In genomic region chr4:102987325-102987724, GRCm38 (mm10) we compare ENCODE assay signal across 22 mouse cellular contexts. TPM values are rescaled to one million over a fixed set of nuclear protein-coding genes. Genes with fewer than 3 reads are reported as not detected.
A peak's percentile ranks its signal among the peaks of the same experiment; 100 is the strongest.
DNase-seq lines count a peak whose midpoint lies in the region; ATAC-seq and TF ChIP-seq lines count a peak whose summit lies in the region.
"Had no signal": no experiment of that assay in that cellular context is flagged by ENCODE, and none has a peak within 500 bp of the region (broad histone marks: within the 10 kb centered on the region; RNA-seq: fewer than 3 reads in every experiment).

No protein-coding gene starts in this region.

- ATAC-seq in embryonic facial prominence, embryonic 11.5 days (replicated peaks; ENCODE audit: insufficient number of reproducible peaks, low FRiP score, low TSS enrichment, low read depth): 0 out of 2 replicates have a peak, but pooled peaks have one; percentile 26
- ATAC-seq in intestine, embryonic 14.5 days (replicated peaks; ENCODE audit: low FRiP score, low TSS enrichment, low read depth): no peak
- ATAC-seq in intestine, embryonic 15.5 days: no peak
- peak; percentile 50; the same call in 1 of the 2 replicates for ATAC-seq in forebrain, embryonic 16.5 days
- ATAC-seq in midbrain, postnatal 0 days (ENCODE audit: low FRiP score): 0 out of 2 replicates have a peak, but pooled peaks have one; percentile 34
- ATAC-seq: intestine, postnatal 0 days had no signal

- H3K4me3 ChIP-seq in embryonic facial prominence, embryonic 11.5 days (ENCODE audit: low read depth, low read length): no peak overlapping the region
- H3K4me3 ChIP-seq in embryonic facial prominence, embryonic 10.5 days: no peak overlapping the region
- no peak overlapping the region for H3K4me3 ChIP-seq in intestine, embryonic 14.5 days (ENCODE audit: low read depth, low read length)
- H3K4me3 ChIP-seq in intestine, embryonic 15.5 days (replicated peaks): no peak overlapping the region
- H3K4me3 ChIP-seq in forebrain, embryonic 16.5 days (replicated peaks; ENCODE audit: low read length): no peak overlapping the region
- no peak overlapping the region for H3K4me3 ChIP-seq in midbrain, postnatal 0 days (ENCODE audit: low read depth, low read length)
- H3K4me3 ChIP-seq: embryonic facial prominence, embryonic 12.5 days; heart, embryonic 13.5 days had no signal

- no peak for TF ChIP-seq CTCF in midbrain, postnatal 0 days (IDR thresholded peaks at IDR 0.05)

- H3K9me3 ChIP-seq in embryonic facial prominence, embryonic 11.5 days (replicated peaks; ENCODE audit: control insufficient read depth, low read length): no peaks in the 10 kb centered on the region
- H3K9me3 ChIP-seq in embryonic facial prominence, embryonic 10.5 days: no peaks in the 10 kb centered on the region
- no peaks in the 10 kb centered on the region for H3K9me3 ChIP-seq in intestine, embryonic 14.5 days (ENCODE audit: control insufficient read depth, low read length)
- H3K9me3 ChIP-seq in intestine, embryonic 15.5 days: no peaks in the 10 kb centered on the region
- H3K9me3 ChIP-seq in forebrain, embryonic 16.5 days (ENCODE audit: control insufficient read depth, low read length): no peaks in the 10 kb centered on the region
- no peaks in the 10 kb centered on the region for H3K9me3 ChIP-seq in midbrain, postnatal 0 days (ENCODE audit: low read length)
- H3K9me3 ChIP-seq: embryonic facial prominence, embryonic 12.5 days; heart, embryonic 13.5 days had no signal

- no peak for DNase-seq in embryonic facial prominence, embryonic 11.5 days (ENCODE audit: low spot score)
- no peak for DNase-seq in embryonic facial prominence, embryonic 10.5 days (ENCODE audit: low spot score)
- peak; percentile 50 for DNase-seq in intestine, embryonic 14.5 days (ENCODE audit: low spot score)
- DNase-seq in midbrain, postnatal 0 days (ENCODE audit: low spot score): peak; percentile 26
- DNase-seq in spleen, postnatal 10 days (ENCODE audit: low spot score in 2 of 2): no peak
- no peak for DNase-seq in cerebellum, adult 9-11 months

- no peaks in the 10 kb centered on the region for H3K4me1 ChIP-seq in embryonic facial prominence, embryonic 11.5 days (ENCODE audit: control insufficient read depth, insufficient read depth, low read length)
- peaks cover 19% of the 10 kb centered on the region for H3K4me1 ChIP-seq in embryonic facial prominence, embryonic 10.5 days
- H3K4me1 ChIP-seq in intestine, embryonic 14.5 days (replicated peaks; ENCODE audit: control insufficient read depth, insufficient read depth, low read length): no peaks in the 10 kb centered on the region
- no peaks in the 10 kb centered on the region for H3K4me1 ChIP-seq in intestine, embryonic 15.5 days (replicated peaks)
- no peaks in the 10 kb centered on the region for H3K4me1 ChIP-seq in forebrain, embryonic 16.5 days (replicated peaks; ENCODE audit: control insufficient read depth, insufficient read depth, low read length)
- no peaks in the 10 kb centered on the region for H3K4me1 ChIP-seq in midbrain, postnatal 0 days (ENCODE audit: insufficient read depth, low read length)
- H3K4me1 ChIP-seq: heart, embryonic 13.5 days had no signal

- H3K9ac ChIP-seq in embryonic facial prominence, embryonic 11.5 days (replicated peaks; ENCODE audit: low read length): no peak overlapping the region
- no peak overlapping the region for H3K9ac ChIP-seq in intestine, embryonic 14.5 days (ENCODE audit: low read length)
- no peak overlapping the region for H3K9ac ChIP-seq in intestine, embryonic 15.5 days
- no peak overlapping the region for H3K9ac ChIP-seq in forebrain, embryonic 16.5 days (replicated peaks; ENCODE audit: low read depth, low read length)
- no peak overlapping the region for H3K9ac ChIP-seq in midbrain, postnatal 0 days (replicated peaks; ENCODE audit: low read length, poor library complexity, severe bottlenecking)
- H3K9ac ChIP-seq: embryonic facial prominence, embryonic 12.5 days; heart, embryonic 13.5 days; lung, embryonic 14.5 days had no signal

- WGBS in embryonic facial prominence, embryonic 11.5 days: 51% methylated on average over 4 of the region's 4 CpGs
- 52% methylated on average over 4 of the region's 4 CpGs for WGBS in embryonic facial prominence, embryonic 10.5 days
- 63% methylated on average over 4 of the region's 4 CpGs for WGBS in intestine, embryonic 14.5 days
- WGBS in intestine, embryonic 15.5 days: 75% methylated on average over 4 of the region's 4 CpGs
- whole genome bisulfite sequencing in forebrain, embryonic 16.5 days: 14% methylated on average over 4 of the region's 4 CpGs
- 24% methylated on average over 4 of the region's 4 CpGs for WGBS in midbrain, postnatal 0 days

- H3K36me3 ChIP-seq in embryonic facial prominence, embryonic 11.5 days (replicated peaks; ENCODE audit: control insufficient read depth, insufficient read depth, low read depth, low read length): no peaks in the 10 kb centered on the region
- no peaks in the 10 kb centered on the region for H3K36me3 ChIP-seq in embryonic facial prominence, embryonic 10.5 days (replicated peaks)
- H3K36me3 ChIP-seq in intestine, embryonic 14.5 days (ENCODE audit: control insufficient read depth, insufficient read depth, low read length): no peaks in the 10 kb centered on the region
- no peaks in the 10 kb centered on the region for H3K36me3 ChIP-seq in intestine, embryonic 15.5 days
- H3K36me3 ChIP-seq in forebrain, embryonic 16.5 days (ENCODE audit: control insufficient read depth, insufficient read depth): no peaks in the 10 kb centered on the region
- no peaks in the 10 kb centered on the region for H3K36me3 ChIP-seq in midbrain, postnatal 0 days (ENCODE audit: insufficient read depth, low read length)
- H3K36me3 ChIP-seq: embryonic facial prominence, embryonic 12.5 days; heart, embryonic 13.5 days had no signal

- H3K4me2 ChIP-seq in embryonic facial prominence, embryonic 11.5 days (ENCODE audit: low read depth, low read length): no peak overlapping the region
- H3K4me2 ChIP-seq in intestine, embryonic 14.5 days (ENCODE audit: low read length): no peak overlapping the region
- H3K4me2 ChIP-seq in intestine, embryonic 15.5 days (replicated peaks): no peak overlapping the region
- no peak overlapping the region for H3K4me2 ChIP-seq in forebrain, embryonic 16.5 days (ENCODE audit: low read length)
- H3K4me2 ChIP-seq in midbrain, postnatal 0 days (ENCODE audit: low read depth, low read length, poor library complexity, severe bottlenecking): no peak overlapping the region
- H3K4me2 ChIP-seq: embryonic facial prominence, embryonic 12.5 days; heart, embryonic 13.5 days; liver, embryonic 11.5 days; lung, embryonic 14.5 days had no signal

- no peak overlapping the region for H3K27ac ChIP-seq in embryonic facial prominence, embryonic 11.5 days (replicated peaks; ENCODE audit: low read depth, low read length)
- no peak overlapping the region for H3K27ac ChIP-seq in embryonic facial prominence, embryonic 10.5 days (replicated peaks)
- H3K27ac ChIP-seq in intestine, embryonic 14.5 days (ENCODE audit: low read depth): no peak overlapping the region
- no peak overlapping the region for H3K27ac ChIP-seq in intestine, embryonic 15.5 days
- H3K27ac ChIP-seq in forebrain, embryonic 16.5 days (ENCODE audit: low read length): no peak overlapping the region
- H3K27ac ChIP-seq in midbrain, postnatal 0 days (ENCODE audit: low read depth, low read length): no peak overlapping the region
- H3K27ac ChIP-seq: embryonic facial prominence, embryonic 12.5 days; heart, embryonic 13.5 days; kidney, postnatal 0 days; macrophage had no signal

- no peaks in the 10 kb centered on the region for H3K27me3 ChIP-seq in embryonic facial prominence, embryonic 11.5 days (ENCODE audit: control insufficient read depth, insufficient read depth, low read length)
- no peaks in the 10 kb centered on the region for H3K27me3 ChIP-seq in embryonic facial prominence, embryonic 10.5 days (replicated peaks; ENCODE audit: low read depth, poor library complexity, severe bottlenecking)
- no peaks in the 10 kb centered on the region for H3K27me3 ChIP-seq in intestine, embryonic 14.5 days (replicated peaks; ENCODE audit: control insufficient read depth, insufficient read depth, low read length)
- H3K27me3 ChIP-seq in intestine, embryonic 15.5 days (replicated peaks): no peaks in the 10 kb centered on the region
- no peaks in the 10 kb centered on the region for H3K27me3 ChIP-seq in forebrain, embryonic 16.5 days (replicated peaks; ENCODE audit: control insufficient read depth, insufficient read depth, low read length)
- no peaks in the 10 kb centered on the region for H3K27me3 ChIP-seq in midbrain, postnatal 0 days (ENCODE audit: insufficient read depth, low read length)
- H3K27me3 ChIP-seq: embryonic facial prominence, embryonic 12.5 days; heart, embryonic 13.5 days had no signal

RNA-seq across cellular contexts. Expression of gene Tctex1d1, which starts 8.9 kb away (rescaled TPM):
- 1.1 and 2.2 TPM in 2 replicates for polyA plus RNA-seq in embryonic facial prominence, embryonic 11.5 days (2014; fragmentation: Nextera tagmentation; extraction: Ambion mirVana)
- 0.91 and 0.97 TPM in 2 replicates for polyA plus RNA-seq in embryonic facial prominence, embryonic 10.5 days (2016; fragmentation: Nextera tagmentation; extraction: Ambion mirVana)
- polyA plus RNA-seq in intestine, embryonic 14.5 days (2014; fragmentation: Nextera tagmentation; extraction: Ambion mirVana): 0.47 and 0.67 TPM in 2 replicates
- 0.51 and 0.58 TPM in 2 replicates for polyA plus RNA-seq in intestine, embryonic 15.5 days (2015; fragmentation: Nextera tagmentation; extraction: Ambion mirVana)
- 0.53 and 1.1 TPM in 2 replicates for polyA plus RNA-seq in forebrain, embryonic 16.5 days (2015; fragmentation: Nextera tagmentation; extraction: Ambion mirVana)
- 0.66 and 5.9 TPM in 2 replicates for total RNA-seq in midbrain, postnatal 0 days (2014; rRNA removed)
- polyA plus RNA-seq in midbrain, postnatal 0 days (2015; fragmentation: Nextera tagmentation; extraction: Ambion mirVana): 1.9 and 2.0 TPM in 2 replicates
- total RNA-seq: adrenal gland, adult 2 months; gastrocnemius, adult 18-20 months; heart, postnatal 4 days; MEL; monocyte, adult 5-6 weeks had no signal
- polyA plus RNA-seq: adrenal gland, adult 2 months; macrophage had no signal

RNA-seq across cellular contexts. Expression of gene Insl5, which starts 39.3 kb away (rescaled TPM):
- polyA plus RNA-seq in embryonic facial prominence, embryonic 11.5 days (2014; fragmentation: Nextera tagmentation; extraction: Ambion mirVana): 0.32 TPM in 1 of 2 replicates, not detected in the other
- 0.30 TPM in 1 of 2 replicates, not detected in the other for polyA plus RNA-seq in embryonic facial prominence, embryonic 10.5 days (2016; fragmentation: Nextera tagmentation; extraction: Ambion mirVana)
- not detected in 2 replicates for polyA plus RNA-seq in intestine, embryonic 14.5 days (2014; fragmentation: Nextera tagmentation; extraction: Ambion mirVana)
- polyA plus RNA-seq in intestine, embryonic 15.5 days (2015; fragmentation: Nextera tagmentation; extraction: Ambion mirVana): 0.64 and 1.8 TPM in 2 replicates
- 0.37 and 0.41 TPM in 2 replicates for polyA plus RNA-seq in forebrain, embryonic 16.5 days (2015; fragmentation: Nextera tagmentation; extraction: Ambion mirVana)
- total RNA-seq in midbrain, postnatal 0 days (2014; rRNA removed): 1.2 TPM in 1 of 2 replicates, not detected in the other
- 0.54 TPM in 1 of 2 replicates, not detected in the other for polyA plus RNA-seq in midbrain, postnatal 0 days (2015; fragmentation: Nextera tagmentation; extraction: Ambion mirVana)
- total RNA-seq: adrenal gland, adult 2 months; gastrocnemius, adult 18-20 months; heart, postnatal 4 days; left cerebral cortex, postnatal 4 days; MEL; monocyte, adult 5-6 weeks had no signal
- polyA plus RNA-seq: gonadal fat pad, adult 2 months; kidney, postnatal 0 days; liver, embryonic 11.5 days; lung, embryonic 14.5 days; macrophage had no signal

Comparison
In these comparisons a context has a peak if more than half of its experiments do, and no peak if none do; other contexts are left out.
1. ATAC-seq: peak in embryonic facial prominence, embryonic 11.5 days (single experiment), forebrain, embryonic 16.5 days (single experiment) and midbrain, postnatal 0 days (single experiment); none in intestine, embryonic 14.5 days (single experiment) and intestine, embryonic 15.5 days (single experiment).
2. DNase-seq: peak in intestine, embryonic 14.5 days (single experiment) and midbrain, postnatal 0 days (single experiment); none in embryonic facial prominence, embryonic 11.5 days (single experiment), embryonic facial prominence, embryonic 10.5 days (single experiment), spleen, postnatal 10 days (0 of 2) and cerebellum, adult 9-11 months (single experiment).